Mouse (Mus musculus): ENCODE results near the gene Map3k20.

Gene Map3k20

DNA sequence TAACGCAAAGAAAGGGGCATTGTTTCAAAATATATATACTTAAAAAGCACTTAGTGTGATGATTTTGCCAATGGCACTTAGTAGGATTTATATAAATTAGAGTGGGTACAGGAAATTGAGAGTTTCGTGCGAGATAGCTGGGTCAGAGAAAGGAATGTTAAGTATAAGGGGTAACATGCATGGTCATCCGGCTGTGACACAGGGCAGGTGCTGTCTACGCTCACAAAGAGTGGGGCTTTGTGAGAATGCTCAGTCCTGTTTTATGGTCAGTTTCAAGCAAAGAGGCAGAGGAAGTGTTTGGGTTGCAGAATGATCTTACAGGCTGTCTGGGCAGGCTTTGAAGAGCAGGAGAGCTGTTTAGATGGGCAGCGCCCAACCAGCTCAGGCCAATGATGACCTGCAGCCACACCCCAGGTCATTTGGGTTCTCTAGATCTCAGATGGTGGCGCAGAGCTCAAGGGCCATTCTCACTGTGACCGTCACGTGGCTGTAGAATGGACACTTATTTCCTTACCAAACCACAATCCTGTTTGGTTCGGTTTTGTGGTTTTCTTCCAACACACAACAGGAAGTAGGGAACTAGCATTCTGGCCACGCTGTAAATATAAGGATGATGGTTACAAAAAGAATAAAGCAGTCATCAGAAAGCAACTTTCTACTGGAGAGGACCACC is 37.4 kb downstream of the Map3k20 start:
- no peak for DNase-seq

- no peak for DNase-seq
Measured at GRCm38 (mm10) chr2:72324436-72324835, 39.0 kb downstream of the Map3k20 start.

DNA sequence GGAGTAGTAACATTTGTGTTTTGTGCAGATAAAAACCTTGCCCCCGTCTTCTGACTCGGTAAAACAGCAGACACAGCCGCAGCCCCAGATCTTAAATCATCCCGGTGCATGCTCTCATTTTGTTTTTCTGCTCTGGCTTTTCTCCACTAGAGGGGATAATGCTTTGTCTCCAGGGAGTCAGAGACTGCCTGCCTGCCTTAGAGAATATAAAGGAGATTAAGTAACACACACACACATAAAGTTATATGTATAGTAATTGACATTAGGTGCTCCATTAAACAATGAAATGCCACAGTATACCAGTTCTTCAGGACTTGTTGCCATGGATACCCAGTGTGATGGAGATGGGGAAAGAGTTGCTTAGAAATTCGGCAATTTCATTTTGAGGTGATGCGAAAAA is 41.1 kb downstream of the Map3k20 start:
- no peak for DNase-seq

GRCm38 (mm10) chr2:72328435-72328834 is 43.0 kb downstream of the Map3k20 start:
- DNase-seq: no peak

- DNase-seq: no peak
Measured at GRCm38 (mm10) chr2:72330955-72331481, 45.6 kb downstream of the Map3k20 start.

- no peak for DNase-seq
Measured at GRCm38 (mm10) chr2:72332067-72332466, 46.6 kb downstream of the Map3k20 start.

DNA sequence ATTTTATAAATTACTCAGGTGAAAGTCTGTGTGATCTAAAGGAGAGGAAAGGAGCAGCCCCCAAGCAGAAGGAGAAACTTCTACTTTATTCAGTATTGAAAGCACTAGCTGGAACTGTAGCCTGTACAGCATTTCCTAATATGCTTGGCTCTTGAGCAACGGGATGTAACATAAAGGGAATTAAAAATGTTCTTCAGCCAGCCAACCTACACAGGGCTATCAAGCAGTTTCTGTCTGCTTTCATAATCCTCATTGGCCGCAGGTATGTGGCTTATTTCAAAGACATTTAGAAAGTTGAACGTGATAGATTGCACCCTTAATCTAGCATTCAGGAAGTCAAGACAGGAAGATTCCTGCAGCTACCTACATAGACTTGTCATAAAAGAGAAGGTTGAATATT is 47.8 kb downstream of the Map3k20 start:
- no peak for DNase-seq

GRCm38 (mm10) chr2:72336840-72337239 is 51.4 kb downstream of the Map3k20 start:
- DNase-seq: no peak

- no peak for DNase-seq
Measured at GRCm38 (mm10) chr2:72345281-72345680, 59.8 kb downstream of the Map3k20 start.

DNA sequence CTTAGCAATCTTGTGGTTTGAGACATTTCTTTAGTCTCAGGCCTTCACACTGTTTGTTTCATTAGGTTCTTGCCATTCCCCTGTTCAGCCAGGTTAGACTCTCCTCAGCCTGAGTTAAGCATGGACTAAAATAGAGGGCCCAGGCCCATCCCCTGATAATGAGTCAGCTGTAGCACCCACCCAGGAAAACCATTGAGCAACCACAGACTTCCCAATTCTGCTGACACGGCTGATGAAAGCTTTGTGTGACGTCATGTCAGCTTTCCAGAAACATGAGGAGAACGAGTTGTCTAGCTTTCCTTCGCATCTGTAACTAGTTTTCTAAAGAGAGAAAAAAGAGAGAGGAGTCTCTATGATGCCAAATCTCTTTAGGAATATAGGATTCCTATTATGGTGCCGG is 65.9 kb downstream of the Map3k20 start:
- DNase-seq: no peak

DNA sequence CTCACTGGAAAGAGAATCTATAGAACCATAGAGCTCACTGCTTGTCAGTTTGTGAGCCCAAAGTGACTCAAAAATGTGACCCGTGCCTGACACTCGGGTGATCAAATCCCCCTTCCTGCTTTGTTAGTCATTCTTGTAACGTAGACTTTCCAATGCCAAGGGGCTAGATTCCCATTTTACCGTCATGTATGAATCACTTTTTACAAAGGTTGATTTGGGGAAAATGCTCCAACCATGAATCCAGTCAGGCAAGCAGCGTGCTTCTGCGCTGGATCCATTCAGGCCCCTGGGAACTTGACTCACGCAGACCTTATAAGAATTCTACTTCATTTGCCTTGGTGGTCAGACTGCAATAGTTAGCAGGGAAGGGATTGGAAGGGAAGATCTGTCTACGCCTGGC is 66.3 kb downstream of the Map3k20 start:
- no peak for DNase-seq

DNA sequence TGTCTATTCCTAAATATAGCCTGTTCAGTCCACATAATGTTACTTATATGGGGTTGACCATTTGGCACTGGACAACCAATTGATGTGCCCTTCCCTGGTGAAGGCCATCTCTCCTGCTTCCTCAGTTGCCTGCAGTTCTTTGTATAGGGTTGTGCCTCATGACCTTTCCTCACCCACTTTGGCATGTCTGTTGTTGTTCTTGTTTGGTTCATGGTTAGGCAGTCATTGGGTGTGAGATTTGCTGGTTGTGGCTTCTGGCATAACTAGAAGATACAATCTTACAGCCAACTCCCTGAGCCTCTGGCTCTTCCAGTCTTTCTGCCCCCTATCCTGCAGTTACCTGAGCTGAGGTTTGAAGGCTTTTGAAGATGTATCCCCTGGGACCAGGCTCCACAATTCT is 67.3 kb downstream of the Map3k20 start:
- no peak for DNase-seq

DNA sequence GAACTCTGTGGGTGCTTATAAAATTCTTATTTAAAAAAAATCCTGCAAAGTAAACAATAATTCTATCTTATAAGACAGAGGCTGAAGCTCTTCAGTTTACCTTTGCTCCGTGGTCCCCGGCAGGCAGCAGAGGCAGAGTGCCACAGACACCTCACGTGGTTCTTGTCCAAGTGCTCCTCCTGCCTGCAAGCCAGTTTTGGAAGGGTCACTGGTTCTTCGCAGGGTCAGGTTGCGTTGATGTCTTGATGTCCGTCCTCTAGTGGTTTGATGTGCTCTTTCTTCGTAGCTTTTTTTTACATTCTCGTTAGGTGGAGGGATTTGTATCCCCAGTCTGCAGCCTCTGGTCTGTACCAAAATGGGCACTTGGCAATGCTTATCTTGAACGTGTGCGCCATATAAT is 71.0 kb downstream of the Map3k20 start:
- no peak for DNase-seq

DNA sequence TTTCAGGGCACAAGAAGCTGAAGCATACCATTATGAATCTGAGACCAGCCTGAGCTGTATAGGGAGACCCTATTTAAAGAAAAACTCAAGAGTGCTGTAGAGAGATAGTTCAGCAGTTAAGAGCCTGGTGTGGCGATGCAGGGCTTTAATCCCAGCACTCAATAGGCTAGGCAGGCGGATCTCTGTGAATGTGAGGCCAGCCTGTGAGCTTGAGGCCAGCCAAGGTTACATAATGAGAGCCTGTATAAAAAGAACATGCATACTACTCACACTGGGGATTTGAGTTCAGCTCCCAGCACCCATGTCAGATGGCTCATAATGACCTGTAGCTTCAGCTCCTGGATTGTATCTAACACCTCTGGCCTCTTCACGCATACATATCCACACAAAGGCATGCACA is 76.1 kb downstream of the Map3k20 start:
- DNase-seq: no peak

DNA sequence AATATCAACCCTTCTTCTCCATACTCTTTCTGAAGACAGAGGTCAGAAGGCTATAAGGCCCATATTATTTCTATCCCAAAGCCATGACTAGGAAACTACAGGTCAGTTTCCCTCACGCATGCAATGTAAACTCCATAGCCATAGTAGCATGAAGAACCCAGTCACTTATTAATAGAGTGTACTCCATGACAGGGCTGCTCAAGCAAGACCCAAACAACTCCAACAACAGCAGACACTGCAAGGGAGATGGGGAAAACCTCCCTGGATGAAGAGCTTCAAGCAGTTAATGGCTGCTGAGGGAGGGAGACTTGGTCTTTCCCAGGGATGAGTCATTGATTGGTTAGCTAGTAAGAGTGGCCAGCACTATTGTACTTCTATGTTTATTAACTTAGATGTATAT is 78.0 kb downstream of the Map3k20 start:
- no peak for DNase-seq

DNA sequence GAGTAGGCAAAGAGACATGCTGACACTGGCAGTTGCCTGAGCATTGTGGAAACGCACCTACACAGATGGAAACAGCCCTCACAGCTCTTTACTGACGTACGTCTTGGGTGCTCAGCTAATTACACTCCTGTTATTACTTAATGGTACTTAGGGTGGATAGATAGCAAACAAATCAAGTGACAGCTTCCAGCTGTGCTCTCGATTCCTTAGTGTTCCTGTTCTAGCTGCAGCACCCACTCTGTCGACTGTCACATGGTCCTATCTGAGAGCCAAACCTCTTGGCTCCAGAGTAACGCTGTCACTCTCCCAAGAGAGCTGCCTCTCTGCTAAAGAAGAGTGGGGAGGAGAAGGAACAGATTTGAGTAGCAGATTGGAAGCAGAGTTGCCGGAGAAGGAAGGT is 80.5 kb downstream of the Map3k20 start:
- DNase-seq: no peak

GRCm38 (mm10) chr2:72366503-72366902 is 81.1 kb downstream of the Map3k20 start:
- no peak for DNase-seq

DNA sequence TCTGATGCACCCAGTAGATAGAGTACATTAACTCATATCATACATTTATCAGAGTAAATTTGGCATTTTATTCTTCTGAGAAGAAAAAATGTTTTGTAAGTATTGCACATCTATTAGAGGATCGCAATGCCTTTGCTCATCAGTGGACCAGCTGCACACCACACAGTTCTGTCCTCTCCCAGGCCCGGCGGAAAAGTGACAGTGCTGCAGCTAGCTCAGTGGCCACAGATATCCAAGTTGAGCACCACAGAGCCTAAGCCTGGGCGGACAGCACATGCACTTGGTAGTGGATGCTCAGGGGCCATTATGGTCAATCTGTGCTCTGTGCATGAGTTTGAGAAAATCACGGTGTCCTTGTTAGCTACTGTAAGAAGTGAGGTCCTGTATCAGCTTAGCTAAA is 82.4 kb downstream of the Map3k20 start:
- no peak for DNase-seq

- no peak for DNase-seq
Measured at GRCm38 (mm10) chr2:72369140-72369600, 83.7 kb downstream of the Map3k20 start.

DNA sequence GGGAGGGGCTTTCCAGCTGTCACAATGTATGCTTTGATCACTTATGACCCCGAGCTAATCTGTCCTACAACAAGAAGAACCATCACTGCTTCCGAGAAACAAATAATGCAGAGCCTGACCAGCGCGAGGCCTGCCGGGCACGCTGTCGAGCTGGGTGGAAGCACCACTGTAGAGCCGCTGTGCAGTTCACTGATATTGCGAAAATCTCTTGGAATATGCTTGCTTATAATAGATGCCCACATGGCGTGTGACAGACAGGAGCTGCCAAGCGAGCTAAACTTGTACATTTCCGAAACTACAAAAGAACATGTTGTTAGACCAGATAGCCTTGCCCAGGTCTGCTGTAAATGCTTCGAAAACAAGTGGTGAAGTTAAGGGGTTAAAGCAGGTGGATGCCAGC is 86.7 kb downstream of the Map3k20 start:
- DNase-seq: no peak

DNA sequence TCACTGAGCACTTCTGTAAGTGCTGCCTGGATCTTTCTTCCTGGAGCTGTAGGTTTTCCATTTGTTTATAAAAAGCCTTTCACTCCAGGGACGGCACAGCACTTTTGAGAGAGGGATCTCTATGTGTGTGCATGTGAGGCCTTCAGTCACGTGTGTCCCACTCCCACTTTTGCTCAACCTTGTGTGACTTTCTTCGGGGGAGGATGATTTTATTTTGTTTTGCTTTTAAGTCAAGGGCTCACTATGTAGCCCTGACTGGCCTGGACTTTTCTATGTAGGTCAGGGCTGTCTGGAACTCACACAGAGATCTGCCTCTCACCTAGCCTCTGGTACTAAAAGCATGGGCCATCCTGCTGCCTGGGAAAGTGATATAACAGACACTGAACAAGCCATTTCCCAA is 88.6 kb downstream of the Map3k20 start:
- DNase-seq: no peak

- no peak for DNase-seq
Measured at GRCm38 (mm10) chr2:72375877-72376276, 90.4 kb downstream of the Map3k20 start.

DNA sequence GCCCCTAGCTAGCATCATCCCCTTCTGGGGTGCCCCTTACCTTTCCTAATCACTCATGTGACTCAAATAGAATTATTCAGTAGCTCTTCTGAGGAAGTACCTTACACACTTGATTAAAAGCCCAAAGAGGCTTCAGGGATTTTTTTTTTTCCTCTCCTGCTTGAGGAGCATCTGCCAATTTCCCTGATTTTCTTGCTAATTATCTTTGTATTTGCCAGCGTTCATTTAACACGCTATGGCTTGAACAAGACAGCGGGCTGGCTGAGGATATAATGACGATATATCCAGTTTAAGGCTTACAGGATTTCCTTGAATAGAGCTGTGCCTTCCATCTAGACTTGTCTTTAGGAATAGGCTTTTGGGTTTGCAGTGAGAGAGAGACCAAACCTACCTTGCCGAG is 91.5 kb downstream of the Map3k20 start:
- no peak for DNase-seq

DNA sequence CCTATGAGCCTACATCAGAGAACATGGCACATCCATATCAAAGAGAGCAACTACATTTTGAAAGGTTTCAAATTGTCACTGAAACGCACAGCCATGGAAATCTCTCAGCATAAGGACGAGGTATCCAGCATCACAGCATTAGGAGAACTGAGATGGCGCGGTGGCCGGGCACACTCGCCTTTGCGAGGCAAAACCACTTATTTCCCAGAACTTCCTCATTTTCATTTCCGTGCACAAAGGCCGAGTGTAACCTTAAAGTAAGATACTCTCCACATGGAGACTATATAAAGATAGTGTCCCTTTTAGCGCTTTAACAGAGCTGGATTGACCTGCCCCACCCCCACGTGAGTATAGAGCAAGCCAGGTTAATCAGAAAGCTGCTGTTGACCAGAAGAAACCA is 94.0 kb downstream of the Map3k20 start:
- DNase-seq: no peak

- DNase-seq: no peak
Measured at GRCm38 (mm10) chr2:72382662-72383061, 97.2 kb downstream of the Map3k20 start.

Data from cerebellum, adult 11 months (tissue).